Mouse (Mus musculus) C3H10T1/2 (cell line): ENCODE data around the gene Brpf3. TPM values are rescaled to one million over a fixed set of nuclear protein-coding genes. Genes with fewer than 3 reads are reported as not detected.

Source experiments
- polyA plus RNA-seq, 2 experiments: library from polyadenylated mRNA; unstranded; fragments of >200 nt; fragmentation: generic; extraction: Trizol; gene quantifications; one replicate each; pipeline ENCODE4 v1.2.1; 2012; ENCODE audit warnings: missing spikeins in 2 of 2

Gene Brpf3
- polyA plus RNA-seq = 10 to 100 TPM in 1 of 2 experiments, 1 to 10 TPM in 1; 4.2 to 16.9 TPM

DNA sequence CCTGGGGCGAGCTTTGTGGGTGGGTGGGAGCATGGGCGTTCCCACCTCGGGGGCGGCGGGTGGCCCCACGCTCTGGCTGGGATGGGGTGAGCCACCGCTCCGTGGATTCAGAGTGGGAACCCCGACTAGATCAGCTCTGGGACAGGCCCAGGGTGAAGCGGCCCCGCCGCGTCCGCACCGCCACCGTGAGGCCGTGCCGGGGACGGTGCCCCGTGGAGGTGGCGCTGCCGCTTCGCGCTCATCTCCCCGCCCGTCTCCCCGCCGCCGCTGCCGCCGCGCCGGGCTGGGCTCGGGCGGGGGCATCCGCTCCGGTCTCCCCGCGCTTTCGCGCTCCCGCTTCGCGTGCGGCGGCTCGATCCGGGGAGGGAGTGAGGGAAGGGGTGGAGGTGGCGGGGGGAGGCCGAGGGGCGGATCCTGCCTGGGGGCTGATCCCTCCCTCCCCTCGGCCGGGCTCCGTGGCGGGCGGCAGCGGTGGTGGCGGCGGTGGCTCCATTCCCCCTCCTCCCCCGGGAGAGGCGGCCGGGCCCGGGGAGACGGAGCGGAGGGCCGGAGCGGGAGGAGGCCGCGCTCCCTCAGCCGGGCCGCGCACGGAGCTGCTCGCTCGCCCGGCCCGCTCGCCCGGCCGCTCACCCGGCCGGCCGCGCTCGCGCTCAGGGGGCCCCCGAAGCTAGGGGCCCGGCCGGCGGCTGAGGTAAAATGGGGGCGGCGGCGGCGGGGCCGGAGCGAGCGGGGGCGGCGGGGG lies at the start of gene Brpf3:
Gene Brpf3, plus strand, starts transcription at position 420 of the 742 bp plus-strand sequence.

DNA sequence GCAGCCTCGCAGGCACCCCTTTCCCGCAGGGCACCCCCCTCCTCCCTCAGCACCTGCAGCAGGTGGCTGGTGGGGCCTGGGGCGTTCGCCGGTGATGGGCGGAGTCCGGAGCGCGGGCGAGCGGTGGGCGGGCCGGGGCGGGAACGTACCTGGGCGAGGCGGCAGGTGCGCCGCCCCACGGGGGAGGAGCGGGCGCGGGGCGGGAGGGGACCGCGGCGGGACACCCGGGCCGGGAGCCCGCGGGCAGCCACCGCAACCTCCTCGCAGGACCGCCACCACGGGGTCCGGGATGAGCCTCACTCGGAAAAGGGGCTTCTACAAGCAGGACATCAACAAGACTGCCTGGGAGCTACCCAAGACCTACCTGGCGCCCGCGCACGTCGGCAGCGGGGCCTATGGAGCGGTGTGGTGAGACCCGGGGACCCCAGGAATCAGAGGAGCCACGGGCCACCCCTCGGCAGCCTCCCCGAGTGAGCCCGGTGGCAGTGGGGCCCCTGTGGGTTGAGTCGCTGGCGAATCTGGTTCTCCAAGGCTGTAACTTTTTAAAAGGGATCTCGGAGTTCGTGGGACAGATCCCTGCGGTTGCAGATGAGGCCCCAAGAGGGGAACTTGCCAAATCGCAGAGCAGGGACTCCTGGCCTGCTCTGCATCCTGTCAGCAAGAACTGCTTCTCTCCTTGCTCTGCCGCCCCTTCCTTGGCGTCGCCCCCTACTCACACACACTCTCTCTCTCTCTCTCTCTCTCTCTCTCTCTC lies 31.6 kb upstream of the Brpf3 start, which contains the start of gene Mapk13:
Gene Mapk13, plus strand, starts transcription at position 177 of the 754 bp plus-strand sequence.

DNA sequence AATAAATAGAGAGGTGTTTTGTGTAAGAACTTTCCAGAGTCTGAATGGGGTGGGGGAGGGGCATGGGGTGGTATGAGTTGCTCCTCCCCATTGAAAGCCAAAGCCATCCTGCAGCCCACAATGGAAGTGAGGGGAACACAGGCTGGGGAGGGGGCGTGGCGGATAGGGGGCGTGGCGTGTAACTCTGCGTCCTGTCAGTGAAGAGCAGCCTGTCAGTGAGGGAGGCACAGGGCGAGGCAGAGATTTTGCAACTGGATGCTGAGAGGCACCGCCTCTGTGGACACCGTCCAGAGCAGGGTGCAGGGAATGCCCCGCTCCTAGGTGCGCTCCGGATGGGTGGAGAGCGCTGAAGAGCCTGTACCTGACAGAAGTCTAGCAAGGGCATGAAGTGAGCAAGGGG lies 57.3 kb downstream of the Brpf3 start, which contains the start of gene Pnpla1:
Gene Pnpla1, plus strand, starts transcription at position 207 of the 400 bp plus-strand sequence.

Other genes starting within 250 kb of the Brpf3 start
- not detected for gene Clps, start 240.3 kb upstream of the Brpf3 start, polyA plus RNA-seq
- under 1 TPM; 0.04 to 0.06 TPM for gene Lhfpl5, start 225.4 kb upstream of the Brpf3 start, polyA plus RNA-seq
- 10 to 100 TPM; 10.3 to 19.5 TPM for gene Srpk1, start 178.4 kb upstream of the Brpf3 start, polyA plus RNA-seq
- under 1 TPM in 1 of 2 experiments, not detected in 1; 0.42 TPM for gene Slc26a8, start 110.9 kb upstream of the Brpf3 start, polyA plus RNA-seq
- gene Mapk14, start 109.8 kb upstream of the Brpf3 start, polyA plus RNA-seq = 10 to 100 TPM; 11.2 to 33.1 TPM
- under 1 TPM in 1 of 2 experiments, not detected in 1; 0.20 TPM for gene AC170998.1, start 75.0 kb upstream of the Brpf3 start, polyA plus RNA-seq
- gene Mapk13, start 31.8 kb upstream of the Brpf3 start, polyA plus RNA-seq = under 1 TPM in 1 of 2 experiments, not detected in 1; 0.22 TPM
- not detected for gene Pnpla1, start 57.3 kb downstream of the Brpf3 start, polyA plus RNA-seq
- gene 4930539E08Rik, start 114.2 kb downstream of the Brpf3 start, polyA plus RNA-seq = under 1 TPM; under 0.01 to 0.01 TPM
- gene Pxt1, start 142.8 kb downstream of the Brpf3 start, polyA plus RNA-seq = not detected
- gene Kctd20, start 150.9 kb downstream of the Brpf3 start, polyA plus RNA-seq = 10 to 100 TPM; 14.4 to 51.0 TPM
- gene Stk38, start 206.9 kb downstream of the Brpf3 start, polyA plus RNA-seq = 10 to 100 TPM in 1 of 2 experiments, 1 to 10 TPM in 1; 5.5 to 66.1 TPM
- 100 to 1,000 TPM in 1 of 2 experiments, 10 to 100 TPM in 1; 33.1 to 103 TPM for gene Srsf3, start 231.5 kb downstream of the Brpf3 start, polyA plus RNA-seq